Mouse (Mus musculus) ovary, postnatal 10 days (tissue): ENCODE results near the gene Traip.

ENCODE experiments used
- DNase-seq: peaks from one replicate; pipeline ENCODE4 v3.0.0; 2022; ENCODE audit warnings: low spot score

Gene Traip

GRCm38 (mm10) chr9:107971690-107972541 is 22.0 kb downstream of the Traip start:
- no peak for DNase-seq

DNA sequence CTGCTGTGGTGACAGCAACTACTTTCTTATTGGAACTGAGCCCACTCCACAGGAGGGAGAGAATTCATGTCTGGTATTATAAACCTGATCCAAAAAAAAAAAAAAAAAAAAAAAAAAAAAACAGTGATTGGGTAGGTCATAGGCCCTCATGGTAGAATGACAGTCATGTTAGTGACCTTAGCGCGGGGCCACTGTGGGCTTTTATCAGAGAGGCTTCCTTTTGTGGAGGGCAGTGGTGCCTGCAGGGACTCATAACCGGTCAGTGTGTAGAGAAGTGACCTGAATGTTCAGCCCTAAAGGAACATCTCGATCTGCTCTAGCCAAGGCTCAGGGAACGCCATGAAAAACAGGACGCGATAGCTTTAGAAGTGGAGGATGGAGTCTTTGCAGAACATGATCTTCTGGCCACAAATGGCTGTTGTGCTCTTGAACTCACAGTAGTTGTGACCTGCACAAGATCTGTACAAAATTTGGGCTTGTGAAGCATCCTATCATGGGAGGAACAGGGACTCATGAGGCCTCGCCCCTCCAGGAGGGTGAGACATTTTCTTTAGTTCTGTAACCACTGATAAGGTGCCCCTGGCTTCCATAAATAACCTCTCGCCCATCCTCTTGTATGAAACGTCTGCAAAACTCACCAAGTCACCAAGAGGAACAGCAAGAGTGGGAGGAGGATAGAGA is 24.7 kb downstream of the Traip start:
- DNase-seq, result no peak

DNA sequence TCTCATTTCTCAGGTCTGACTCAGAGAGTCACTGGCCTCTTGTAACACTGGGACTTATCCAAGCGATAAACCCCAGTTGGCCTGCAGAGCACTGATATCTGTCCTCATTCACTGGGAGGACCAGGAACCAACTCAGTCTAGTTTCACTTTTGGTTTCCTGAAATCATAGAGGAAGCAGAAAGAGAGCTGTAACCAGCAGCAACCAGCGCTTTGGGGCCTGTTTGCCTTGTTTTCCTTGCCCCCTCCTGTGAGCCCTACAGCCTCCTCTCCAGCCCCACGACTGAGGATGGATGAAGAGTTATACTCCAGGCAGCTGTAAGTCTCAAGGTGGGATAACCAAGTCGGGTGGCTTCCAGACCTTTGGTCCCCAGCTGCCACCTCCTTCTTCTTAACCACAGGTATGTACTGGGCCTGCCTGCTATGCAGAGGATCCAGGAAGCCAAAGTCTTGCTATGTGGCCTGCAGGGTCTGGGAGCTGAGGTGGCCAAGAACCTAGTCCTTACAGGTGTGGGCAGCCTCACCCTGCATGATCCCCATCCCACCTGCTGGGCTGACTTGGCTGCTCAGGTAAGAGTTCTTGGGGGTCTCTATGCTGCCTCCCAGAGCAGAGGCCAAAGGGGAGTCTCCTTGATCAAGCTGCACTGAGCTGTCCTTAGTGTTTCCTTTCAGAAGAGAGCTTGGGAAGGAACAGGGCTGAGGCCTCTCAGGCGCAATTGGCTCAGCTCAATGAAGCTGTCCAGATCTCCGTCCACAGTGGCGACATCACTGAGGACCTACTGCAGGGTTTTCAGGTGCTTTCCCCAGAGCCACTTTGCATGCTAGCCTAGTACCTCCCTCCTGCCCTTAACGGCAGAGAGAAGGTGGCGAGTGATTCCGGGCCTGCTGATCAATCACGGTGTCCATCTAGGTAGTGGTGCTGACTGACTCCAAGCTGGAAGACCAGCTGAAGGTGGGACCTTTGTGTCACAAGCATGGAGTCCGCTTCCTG is 25.8 kb downstream of the Traip start, which contains the start of gene Uba7:
TSS of gene Uba7 (plus strand) at position 107 of the 988 bp plus-strand sequence.
- peak; percentile 15 for DNase-seq

GRCm38 (mm10) chr9:107978815-107979214 is 28.9 kb downstream of the Traip start:
- no peak for DNase-seq

GRCm38 (mm10) chr9:107981684-107982605 is 32.0 kb downstream of the Traip start:
- no peak for DNase-seq

- peak; percentile 49 for DNase-seq
Observed at GRCm38 (mm10) chr9:107982681-107983346, 32.9 kb downstream of the Traip start, which contains the start of gene Gm20661. Gene Gm20661 (plus strand): TSS chr9:107983058.

- peak; percentile 41 for DNase-seq
Observed at GRCm38 (mm10) chr9:107983421-107983890, 33.5 kb downstream of the Traip start.

GRCm38 (mm10) chr9:107984052-107984753 is 34.3 kb downstream of the Traip start:
- no peak for DNase-seq

DNA sequence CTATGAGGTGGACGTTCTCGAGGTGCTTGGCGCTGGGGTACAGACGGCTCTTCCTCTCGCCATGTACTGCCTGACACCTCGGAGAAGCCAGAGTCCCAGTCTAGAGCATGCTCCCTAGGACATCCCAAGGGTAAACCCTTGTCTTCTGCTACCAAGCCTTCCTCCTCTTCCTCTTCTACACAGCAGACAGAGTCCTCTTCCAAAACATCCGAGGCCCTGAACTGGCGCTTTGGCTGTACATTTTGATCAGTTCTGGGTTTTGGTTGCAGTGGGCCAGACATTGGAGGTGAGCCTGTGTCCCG is 34.8 kb downstream of the Traip start:
- no peak for DNase-seq

GRCm38 (mm10) chr9:107985131-107986119 is 35.5 kb downstream of the Traip start, which contains the start of gene Inka1:
Gene Inka1 (minus strand): TSS chr9:107985879.
- DNase-seq, result peak; percentile 66

- peak; percentile 59 for DNase-seq
Observed at GRCm38 (mm10) chr9:107986376-107986775, 36.4 kb downstream of the Traip start.

- no peak for DNase-seq
Observed at GRCm38 (mm10) chr9:107987950-107988349, 38.0 kb downstream of the Traip start.

GRCm38 (mm10) chr9:107992197-107992596 is 42.3 kb downstream of the Traip start, which contains the start of gene Cdhr4:
Gene Cdhr4 (plus strand): TSS chr9:107992497.
- no peak for DNase-seq

DNA sequence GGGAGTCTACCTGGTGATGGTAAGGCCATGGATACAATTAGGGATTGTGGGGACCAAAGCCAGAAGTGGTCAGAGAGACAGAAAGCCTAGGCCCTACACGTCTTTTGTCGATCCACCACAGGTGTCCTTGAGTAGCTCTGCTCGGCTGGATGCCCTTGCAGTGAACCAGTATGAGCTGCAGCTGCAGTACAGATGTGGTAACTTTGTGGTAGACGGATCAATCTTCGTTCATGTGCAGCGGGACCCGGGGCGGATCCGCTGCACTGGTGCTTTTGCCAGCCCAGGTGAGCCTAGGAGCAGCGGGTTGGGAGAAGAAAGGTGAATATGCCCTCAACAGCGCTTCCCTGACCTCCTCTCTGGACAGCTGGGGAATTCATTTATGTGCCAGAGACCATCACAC is 43.1 kb downstream of the Traip start:
- DNase-seq, result no peak

- no peak for DNase-seq
Observed at GRCm38 (mm10) chr9:107994464-107994863, 44.5 kb downstream of the Traip start.

GRCm38 (mm10) chr9:107995513-107995912 is 45.6 kb downstream of the Traip start:
- DNase-seq, result no peak

DNA sequence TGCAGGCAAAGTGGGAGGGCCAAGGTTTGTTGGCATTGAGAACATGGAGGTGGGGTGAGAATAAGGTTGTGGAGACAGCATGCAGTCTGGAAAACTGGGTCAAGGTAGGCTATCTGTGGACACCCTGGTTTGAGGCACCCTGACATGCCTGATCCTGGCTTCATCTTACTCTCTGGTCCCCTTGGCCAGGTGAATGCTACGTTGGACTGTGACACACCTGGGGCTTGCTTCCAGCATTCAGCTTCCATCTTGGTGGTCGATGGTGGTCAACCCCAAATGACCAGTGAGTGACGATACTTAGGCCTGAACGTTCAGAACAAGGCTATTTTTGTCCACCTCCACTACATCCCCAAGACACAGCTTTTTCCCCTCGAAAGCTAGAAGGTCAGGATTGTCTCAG is 46.1 kb downstream of the Traip start, which contains the start of gene Gm20662:
TSS of gene Gm20662 (plus strand) at position 301 of the 400 bp plus-strand sequence.
- no peak for DNase-seq
